Mouse (Mus musculus) heart, adult 18-20 months (tissue): ENCODE measurements around the gene Thra. TPM values are rescaled to one million over a fixed set of nuclear protein-coding genes. Genes with fewer than 3 reads are reported as not detected.

Experiments used
- DNase-seq, 2 experiments: peaks; one replicate each; pipeline ENCODE4 v3.0.0; 2021 to 2022; ENCODE audit warnings: mixed read lengths in 1 of 2
- total RNA-seq, 2 experiments: library from RNA; stranded (reverse); gene quantifications; 2 replicates each; pipeline ENCODE4 v1.2.3; 2021

Thra gene
- total RNA-seq, 2 experiments from 2014 or later: 99.7 to 103 TPM

GRCm38 (mm10) chr11:98765421-98766309 lies 25.2 kb downstream of the Thra start:
- peak; percentile 68 to 84 for DNase-seq

GRCm38 (mm10) chr11:98766346-98766745 lies 25.9 kb downstream of the Thra start:
- peak in 1 of 2 experiments; percentile 40 for DNase-seq

GRCm38 (mm10) chr11:98766816-98767215 lies 26.4 kb downstream of the Thra start:
- DNase-seq: peak in 1 of 2 experiments; percentile 32

- peak; percentile 62 to 70 for DNase-seq
Measured at GRCm38 (mm10) chr11:98767276-98767675, 26.8 kb downstream of the Thra start.

- DNase-seq: no peak
Measured at GRCm38 (mm10) chr11:98767713-98768112, 27.3 kb downstream of the Thra start.

GRCm38 (mm10) chr11:98768127-98769006 lies 27.9 kb downstream of the Thra start:
- DNase-seq: peak; percentile 70 to 74

- peak in 1 of 2 experiments; percentile 58 for DNase-seq
Measured at GRCm38 (mm10) chr11:98769007-98769954, 28.8 kb downstream of the Thra start.

- DNase-seq: peak; percentile 57 to 59
Measured at GRCm38 (mm10) chr11:98770096-98770975, 29.9 kb downstream of the Thra start.

- DNase-seq: peak in 1 of 2 experiments; percentile 57
Measured at GRCm38 (mm10) chr11:98771131-98771530, 30.7 kb downstream of the Thra start.

GRCm38 (mm10) chr11:98771844-98772525 lies 31.5 kb downstream of the Thra start:
- DNase-seq: peak; percentile 45 to 74

- DNase-seq: peak; percentile 86 to 92
Measured at GRCm38 (mm10) chr11:98772667-98773171, 32.3 kb downstream of the Thra start.

GRCm38 (mm10) chr11:98773635-98774295 lies 33.3 kb downstream of the Thra start:
- DNase-seq: peak; percentile 100

GRCm38 (mm10) chr11:98774582-98775347 lies 34.3 kb downstream of the Thra start, which contains the start of gene Nr1d1:
TSS of gene Nr1d1 (minus strand) at chr11:98775333.
- DNase-seq: no peak

- DNase-seq: peak; percentile 100
Measured at GRCm38 (mm10) chr11:98775348-98776051, 35.1 kb downstream of the Thra start.

GRCm38 (mm10) chr11:98776052-98776764 lies 35.8 kb downstream of the Thra start:
- DNase-seq: no peak

GRCm38 (mm10) chr11:98776843-98777590 lies 36.6 kb downstream of the Thra start:
- DNase-seq: peak; percentile 86 to 92
